ENCODE assay signal across 1 mouse cellular context in the genomic region with DNA sequence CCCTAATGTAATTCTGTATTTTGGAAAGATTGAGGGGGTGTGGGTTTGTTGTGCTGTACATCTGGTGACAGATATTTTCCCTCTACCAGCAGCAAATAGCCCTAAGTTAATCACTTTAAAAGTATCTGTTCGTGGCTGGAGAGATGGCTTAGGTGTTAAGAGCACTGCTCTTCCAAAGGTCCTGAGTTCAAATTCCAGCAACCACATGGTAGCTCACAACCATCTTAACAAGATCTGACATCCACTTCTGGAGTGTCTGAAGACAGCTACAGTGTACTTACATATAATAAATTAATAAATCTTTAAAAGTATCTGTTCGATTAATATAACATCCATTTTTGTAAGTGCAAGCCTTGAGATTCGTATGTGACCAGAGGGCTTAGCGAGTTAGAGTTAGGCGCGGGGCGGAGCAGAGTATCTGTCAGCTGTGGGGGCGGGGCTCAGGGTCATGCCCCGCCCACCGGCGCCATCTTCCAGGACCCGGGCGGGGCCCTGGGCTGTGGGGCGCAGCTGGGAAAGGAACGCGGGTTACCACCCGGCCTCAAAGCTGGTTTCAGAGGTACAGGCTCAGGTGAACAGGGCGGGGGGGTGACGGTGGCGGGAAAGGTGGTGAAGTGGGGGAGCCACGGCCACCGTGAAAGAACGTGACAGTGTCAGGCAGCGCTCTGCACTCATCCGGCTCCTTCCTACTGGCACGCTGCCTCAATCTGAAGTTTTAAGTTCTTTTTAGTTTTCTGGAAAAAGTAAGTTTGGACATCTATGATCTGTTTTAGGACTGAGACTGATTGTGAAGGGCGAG.
TF ChIP-seq lines count a peak whose summit lies in the region.

Gene Rit1, plus strand, starts transcription at position 440 of the 799 bp plus-strand sequence.

TF ChIP-seq in CH12.LX, 34 proteins besides CTCF, POLR2A, EP300 and RAD21 (continued from another document):
- TF ChIP-seq ZKSCAN1 (IDR thresholded peaks at IDR 0.05; ENCODE audit: borderline replicate concordance, low read depth, low read length) = no peak
- TF ChIP-seq MXI1 (IDR thresholded peaks at IDR 0.05; ENCODE audit: low read depth, low read length) = peak; percentile 48; the same call in 1 of the 2 replicates
- 0 out of 2 replicates have a peak, but pooled peaks have one; percentile 16 for TF ChIP-seq KAT2A (IDR thresholded peaks at IDR 0.05; ENCODE audit: insufficient replicate concordance, low read length)
- TF ChIP-seq ZC3H11A (IDR thresholded peaks at IDR 0.05; ENCODE audit: low read depth, low read length) = no peak
- TF ChIP-seq ZNF384 (IDR thresholded peaks at IDR 0.05; ENCODE audit: low read depth, low read length) = no peak
- TF ChIP-seq HCFC1 (IDR thresholded peaks at IDR 0.05; ENCODE audit: low read depth, low read length) = peak; percentile 16; the same call in 1 of the 2 replicates
- 0 out of 2 replicates have a peak, but pooled peaks have one; percentile 32 for TF ChIP-seq BHLHE40 (IDR thresholded peaks at IDR 0.05; ENCODE audit: low read depth, low read length)
- TF ChIP-seq SIN3A (IDR thresholded peaks at IDR 0.05; ENCODE audit: low read length) = peak; percentile 46; the same call in 1 of the 2 replicates
- peak; percentile 31; the same call in 1 of the 2 replicates for TF ChIP-seq ELF1 (IDR thresholded peaks at IDR 0.05; ENCODE audit: low read depth, low read length)
- TF ChIP-seq TCF12 (IDR thresholded peaks at IDR 0.05; ENCODE audit: low read depth, low read length) = 0 out of 2 replicates have a peak, but pooled peaks have one; percentile 52
- TF ChIP-seq NRF1 (IDR thresholded peaks at IDR 0.05; ENCODE audit: low read depth, low read length) = 0 out of 2 replicates have a peak, but pooled peaks have one; percentile 30
- peak; percentile 45 for TF ChIP-seq MAX (IDR thresholded peaks at IDR 0.05; ENCODE audit: low read length)
